Mouse (Mus musculus): Measurements from ENCODE around the gene Nufip2. TPM values are rescaled to one million over a fixed set of nuclear protein-coding genes. Genes with fewer than 3 reads are reported as not detected.
A peak's percentile ranks its signal among the peaks of the same experiment; 100 is the strongest.

The Nufip2 gene
- polyA plus RNA-seq, 1 experiment from 2014 or later: 5.3 TPM

DNA sequence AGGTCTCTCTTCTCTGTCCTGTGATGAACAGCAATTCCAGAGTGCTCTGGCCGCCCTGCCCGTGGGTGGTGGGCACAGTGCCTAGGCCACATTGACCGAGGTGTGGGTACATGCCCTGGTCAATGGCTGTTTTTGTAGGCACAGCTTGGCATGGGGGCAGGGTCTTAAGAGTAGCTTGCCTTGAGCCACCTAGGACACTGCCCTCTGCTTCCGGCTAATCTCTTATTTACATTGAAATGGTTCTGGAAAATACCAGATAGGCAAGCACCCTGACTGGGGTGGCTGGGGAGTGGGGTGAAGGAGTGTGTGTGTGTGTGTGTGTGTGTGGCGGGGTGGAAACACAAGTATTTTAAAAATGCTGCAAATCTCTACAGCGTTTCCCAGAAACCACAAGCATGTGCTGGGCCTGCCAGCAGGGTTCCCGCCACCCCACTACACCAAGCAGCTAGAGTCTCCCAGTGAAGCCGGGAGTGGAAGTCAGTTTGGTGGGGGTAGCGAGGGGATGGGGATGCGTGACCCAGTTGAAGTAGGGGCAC, 97.3 kb downstream of the Nufip2 start:
- Histone ChIP-seq H3K4me3 (ENCODE audit: low read depth, low read length) (peak overlapping the region; percentile 31), H3K4me1 (replicated peaks; ENCODE audit: control insufficient read depth, insufficient read depth, low read length) (peaks cover 78% of the 10 kb centered on the region), H3K27ac (ENCODE audit: low read depth, low read length) (peak overlapping the region; percentile 98), H3K27me3 (replicated peaks; ENCODE audit: control insufficient read depth, insufficient read depth, low read length) (no peaks in the 10 kb centered on the region), H3K36me3 (ENCODE audit: control insufficient read depth, insufficient read depth, low read length) (peaks cover 10% of the 10 kb centered on the region), H3K9me3 (ENCODE audit: control insufficient read depth, low read length) (no peaks in the 10 kb centered on the region), H3K4me2 (peak overlapping the region; percentile 70), H3K9ac (ENCODE audit: low read depth, low read length) (peak overlapping the region; percentile 58)
- DNase-seq (ENCODE audit: low spot score): no peak
- 55% methylated on average over 10 of the region's 10 CpGs for WGBS
- ATAC-seq (replicated peaks; ENCODE audit: low FRiP score): no peak

DNA sequence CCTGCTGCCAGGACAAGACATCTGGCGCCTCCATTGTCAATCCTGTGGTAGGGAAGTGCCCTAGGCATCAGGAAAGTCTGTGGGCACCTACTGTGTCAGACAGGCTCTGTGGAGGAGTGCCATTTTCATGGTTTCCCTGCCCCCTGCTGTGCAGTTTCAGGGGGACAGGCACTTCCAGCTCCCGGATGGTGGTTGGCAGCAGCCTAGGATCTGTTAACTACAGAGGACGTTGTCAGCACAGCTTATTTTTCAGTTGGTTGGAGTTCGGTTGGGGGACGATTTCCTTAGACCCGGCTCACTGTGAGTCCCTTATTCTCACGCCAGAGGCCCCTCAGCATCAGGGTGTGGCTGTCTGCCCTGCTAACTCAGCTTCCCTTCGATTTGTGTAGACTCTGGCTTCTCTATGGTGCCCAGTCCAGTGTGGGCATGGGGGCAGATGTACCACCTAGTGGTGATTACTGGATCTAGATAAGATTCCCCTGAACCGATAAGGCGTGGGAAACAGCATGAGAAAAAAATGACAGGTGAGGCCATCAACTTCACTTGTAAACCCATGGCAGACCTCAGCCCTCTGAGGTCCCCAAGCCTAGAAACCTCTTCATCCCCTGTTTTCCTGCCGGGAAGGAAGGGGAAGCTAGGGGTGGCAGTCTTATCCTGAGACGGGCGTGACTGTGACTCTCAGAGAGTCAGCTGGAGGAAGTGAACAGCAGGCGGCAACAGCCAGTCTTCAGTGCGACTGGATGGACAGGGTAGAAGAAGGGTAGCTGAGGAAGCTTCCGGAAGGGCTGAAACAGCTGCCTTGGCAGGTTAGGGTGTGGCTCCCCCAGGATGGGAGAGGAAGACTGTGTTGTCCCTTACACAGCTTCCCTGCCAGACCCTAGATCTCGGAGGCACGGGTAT, 98.0 kb downstream of the Nufip2 start:
- 30% methylated on average over 18 of the region's 18 CpGs for WGBS
- Histone ChIP-seq H3K27ac (ENCODE audit: low read depth, low read length) (peak overlapping the region; percentile 98), H3K9ac (ENCODE audit: low read depth, low read length) (peak overlapping the region; percentile 58), H3K4me1 (replicated peaks; ENCODE audit: control insufficient read depth, insufficient read depth, low read length) (peaks cover 82% of the 10 kb centered on the region), H3K4me2 (peak overlapping the region; percentile 70), H3K9me3 (ENCODE audit: control insufficient read depth, low read length) (no peaks in the 10 kb centered on the region), H3K36me3 (ENCODE audit: control insufficient read depth, insufficient read depth, low read length) (peaks cover 8% of the 10 kb centered on the region; the same call in 1 of the 2 replicates), H3K27me3 (replicated peaks; ENCODE audit: control insufficient read depth, insufficient read depth, low read length) (no peaks in the 10 kb centered on the region), H3K4me3 (ENCODE audit: low read depth, low read length) (peak overlapping the region; percentile 31)
- ATAC-seq (replicated peaks; ENCODE audit: low FRiP score) (peak; percentile 56; the same call in 1 of the 2 replicates), DNase-seq (ENCODE audit: low spot score) (no peak)

GRCm38 (mm10) chr11:77784894-77785293, 98.9 kb downstream of the Nufip2 start:
- peak; percentile 77 for ATAC-seq (replicated peaks; ENCODE audit: low FRiP score)

GRCm38 (mm10) chr11:77785396-77785767, 99.4 kb downstream of the Nufip2 start:
- peak overlapping the region; percentile 70 for H3K4me2 ChIP-seq
- no peak for ATAC-seq (replicated peaks; ENCODE audit: low FRiP score)
- peak overlapping the region; percentile 98 for H3K27ac ChIP-seq (ENCODE audit: low read depth, low read length)
- peak overlapping the region; percentile 31 for H3K4me3 ChIP-seq (ENCODE audit: low read depth, low read length)
- 19% methylated on average over 5 of the region's 5 CpGs for WGBS
- H3K9ac ChIP-seq (ENCODE audit: low read depth, low read length): peak overlapping the region; percentile 58
- H3K9me3 ChIP-seq (ENCODE audit: control insufficient read depth, low read length): no peaks in the 10 kb centered on the region
- H3K36me3 ChIP-seq (ENCODE audit: control insufficient read depth, insufficient read depth, low read length): peaks cover 5% of the 10 kb centered on the region; the same call in 1 of the 2 replicates
- no peaks in the 10 kb centered on the region for H3K27me3 ChIP-seq (replicated peaks; ENCODE audit: control insufficient read depth, insufficient read depth, low read length)
- DNase-seq (ENCODE audit: low spot score): no peak
- peaks cover 85% of the 10 kb centered on the region for H3K4me1 ChIP-seq (replicated peaks; ENCODE audit: control insufficient read depth, insufficient read depth, low read length)

More at GRCm38 (mm10) chr11:77784894-77785293, 98.9 kb downstream of the Nufip2 start:
- 26% methylated on average over 9 of the region's 9 CpGs for WGBS
- Histone ChIP-seq H3K4me1 (replicated peaks; ENCODE audit: control insufficient read depth, insufficient read depth, low read length) (peaks cover 81% of the 10 kb centered on the region), H3K36me3 (ENCODE audit: control insufficient read depth, insufficient read depth, low read length) (peaks cover 5% of the 10 kb centered on the region; the same call in 1 of the 2 replicates), H3K4me3 (ENCODE audit: low read depth, low read length) (peak overlapping the region; percentile 31), H3K4me2 (peak overlapping the region; percentile 70), H3K27me3 (replicated peaks; ENCODE audit: control insufficient read depth, insufficient read depth, low read length) (no peaks in the 10 kb centered on the region), H3K9me3 (ENCODE audit: control insufficient read depth, low read length) (no peaks in the 10 kb centered on the region), H3K27ac (ENCODE audit: low read depth, low read length) (peak overlapping the region; percentile 98), H3K9ac (ENCODE audit: low read depth, low read length) (peak overlapping the region; percentile 58)
- peak; percentile 59 for DNase-seq (ENCODE audit: low spot score)

DNA sequence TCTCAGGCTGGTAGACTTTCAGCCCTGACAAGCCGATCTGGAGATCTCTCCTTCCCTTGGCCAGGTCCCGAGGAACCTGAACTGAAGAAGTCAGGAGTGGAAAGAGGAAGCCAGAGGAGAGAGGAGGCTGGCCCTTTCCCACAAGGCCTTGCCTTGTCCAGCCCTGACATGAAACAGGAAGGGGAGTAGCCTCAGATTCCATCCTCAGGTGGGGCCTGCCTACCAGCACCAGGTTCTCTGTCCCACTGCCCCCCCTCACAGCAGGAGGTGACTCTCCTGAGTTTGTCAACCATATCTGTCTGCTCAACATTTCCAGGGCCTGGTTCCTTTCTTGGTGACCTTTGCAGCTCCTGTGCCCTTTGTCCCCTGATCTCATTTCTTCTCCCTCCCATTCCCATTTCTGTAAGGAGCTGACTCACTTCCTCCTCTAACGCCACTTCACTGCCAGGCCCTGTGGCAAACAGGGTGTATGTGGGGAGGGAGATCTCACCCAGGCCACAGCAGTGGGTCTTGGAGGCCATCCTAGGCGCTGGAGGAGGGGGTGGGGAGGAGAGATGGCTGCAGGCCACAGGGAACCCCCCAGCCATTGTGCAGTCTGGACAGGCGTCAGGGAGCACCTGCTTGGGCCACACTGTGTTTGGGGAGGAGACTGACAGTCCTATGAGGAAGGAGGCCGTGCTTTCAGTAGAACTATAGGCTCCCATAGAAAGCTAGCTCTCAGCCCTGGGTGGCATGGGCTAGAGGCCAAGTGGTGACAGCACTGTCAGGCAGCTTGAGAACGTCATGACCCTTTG, 100.0 kb downstream of the Nufip2 start:
- no peak for DNase-seq (ENCODE audit: low spot score)
- peak overlapping the region; percentile 31 for H3K4me3 ChIP-seq (ENCODE audit: low read depth, low read length)

GRCm38 (mm10) chr11:77787707-77788106, 101.8 kb downstream of the Nufip2 start, which contains the start of gene Gm10277:
Gene Gm10277, minus strand, starts transcription at chr11:77787747.
- DNase-seq (ENCODE audit: low spot score) (no peak), ATAC-seq (replicated peaks; ENCODE audit: low FRiP score) (no peak)
- Histone ChIP-seq H3K4me1 (replicated peaks; ENCODE audit: control insufficient read depth, insufficient read depth, low read length) (peaks cover 88% of the 10 kb centered on the region), H3K9me3 (ENCODE audit: control insufficient read depth, low read length) (no peaks in the 10 kb centered on the region), H3K27ac (ENCODE audit: low read depth, low read length) (peak within 1 kb of the TSS; percentile 98; the same call in 1 of the 2 replicates), H3K27me3 (replicated peaks; ENCODE audit: control insufficient read depth, insufficient read depth, low read length) (no peaks in the 10 kb centered on the region), H3K4me2 (no peak within 1 kb of the TSS), H3K9ac (ENCODE audit: low read depth, low read length) (peak within 1 kb of the TSS; percentile 35; the same call in 1 of the 2 replicates), H3K4me3 (ENCODE audit: low read depth, low read length) (no peak within 1 kb of the TSS), H3K36me3 (ENCODE audit: control insufficient read depth, insufficient read depth, low read length) (0 out of 2 replicates have a peak, but pooled peaks cover 3% of the 10 kb centered on the region)
- 56% methylated on average over 5 of the region's 5 CpGs for WGBS

More for the DNA sequence above, 100.0 kb downstream of the Nufip2 start:
- Histone ChIP-seq H3K4me1 (replicated peaks; ENCODE audit: control insufficient read depth, insufficient read depth, low read length) (peaks cover 85% of the 10 kb centered on the region), H3K27me3 (replicated peaks; ENCODE audit: control insufficient read depth, insufficient read depth, low read length) (no peaks in the 10 kb centered on the region), H3K9ac (ENCODE audit: low read depth, low read length) (peak overlapping the region; percentile 58), H3K27ac (ENCODE audit: low read depth, low read length) (peak overlapping the region; percentile 98), H3K36me3 (ENCODE audit: control insufficient read depth, insufficient read depth, low read length) (0 out of 2 replicates have a peak, but pooled peaks cover 3% of the 10 kb centered on the region), H3K4me2 (peak overlapping the region; percentile 70), H3K9me3 (ENCODE audit: control insufficient read depth, low read length) (no peaks in the 10 kb centered on the region)
- 40% methylated on average over 7 of the region's 7 CpGs for WGBS
- no peak for ATAC-seq (replicated peaks; ENCODE audit: low FRiP score)

GRCm38 (mm10) chr11:77789512-77789911, 103.6 kb downstream of the Nufip2 start:
- Histone ChIP-seq H3K9ac (ENCODE audit: low read depth, low read length) (no peak overlapping the region), H3K27me3 (replicated peaks; ENCODE audit: control insufficient read depth, insufficient read depth, low read length) (no peaks in the 10 kb centered on the region), H3K27ac (ENCODE audit: low read depth, low read length) (peak overlapping the region; percentile 91; the same call in 1 of the 2 replicates), H3K4me3 (ENCODE audit: low read depth, low read length) (no peak overlapping the region), H3K9me3 (ENCODE audit: control insufficient read depth, low read length) (no peaks in the 10 kb centered on the region), H3K4me1 (replicated peaks; ENCODE audit: control insufficient read depth, insufficient read depth, low read length) (peaks cover 80% of the 10 kb centered on the region), H3K36me3 (ENCODE audit: control insufficient read depth, insufficient read depth, low read length) (no peaks in the 10 kb centered on the region), H3K4me2 (no peak overlapping the region)
- DNase-seq (ENCODE audit: low spot score) (no peak), ATAC-seq (replicated peaks; ENCODE audit: low FRiP score) (no peak)
- WGBS: 71% methylated on average over 5 of the region's 5 CpGs

GRCm38 (mm10) chr11:77790286-77790685, 104.3 kb downstream of the Nufip2 start:
- H3K9ac ChIP-seq (ENCODE audit: low read depth, low read length): peak overlapping the region; percentile 75
- 32% methylated on average over 9 of the region's 9 CpGs for WGBS
- no peaks in the 10 kb centered on the region for H3K27me3 ChIP-seq (replicated peaks; ENCODE audit: control insufficient read depth, insufficient read depth, low read length)
- peak overlapping the region; percentile 42 for H3K4me2 ChIP-seq
- DNase-seq (ENCODE audit: low spot score) (no peak), ATAC-seq (replicated peaks; ENCODE audit: low FRiP score) (no peak)
- H3K4me1 ChIP-seq (replicated peaks; ENCODE audit: control insufficient read depth, insufficient read depth, low read length): peaks cover 72% of the 10 kb centered on the region
- no peak overlapping the region for H3K4me3 ChIP-seq (ENCODE audit: low read depth, low read length)
- no peaks in the 10 kb centered on the region for H3K9me3 ChIP-seq (ENCODE audit: control insufficient read depth, low read length)
- no peaks in the 10 kb centered on the region for H3K36me3 ChIP-seq (ENCODE audit: control insufficient read depth, insufficient read depth, low read length)
- peak overlapping the region; percentile 91 for H3K27ac ChIP-seq (ENCODE audit: low read depth, low read length)
